Mouse (Mus musculus): Measurements from ENCODE around the gene Hdac9. TPM values are rescaled to one million over a fixed set of nuclear protein-coding genes. Genes with fewer than 3 reads are reported as not detected.

Gene Hdac9
- polyA plus RNA-seq, 1 experiment from 2014 or later = 4.6 TPM

DNA sequence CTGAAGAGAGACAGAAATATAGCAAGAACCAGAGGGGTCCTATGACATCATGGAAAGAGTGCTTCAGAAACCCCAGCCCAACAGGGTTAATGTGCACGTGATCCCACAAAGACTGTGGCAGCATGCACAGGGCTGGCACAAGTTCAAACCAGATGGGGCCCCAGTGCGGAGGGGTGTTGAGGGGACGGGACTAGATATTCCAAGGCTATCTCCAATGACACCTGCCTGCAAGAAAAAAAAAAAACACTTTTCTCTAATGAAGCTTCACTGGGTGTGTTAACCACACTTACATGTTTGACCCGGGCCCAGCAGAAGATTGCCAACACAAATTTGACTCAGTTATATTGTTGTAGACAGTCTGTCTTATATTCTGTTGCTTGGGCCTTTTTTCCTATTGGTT is 28.2 kb downstream of the Hdac9 start:
- Histone ChIP-seq H3K27me3 (ENCODE audit: control insufficient read depth, insufficient read depth, low read length) (no peaks in the 10 kb centered on the region), H3K4me1 (ENCODE audit: control insufficient read depth, insufficient read depth, low read length) (no peaks in the 10 kb centered on the region), H3K27ac (ENCODE audit: low read length) (no peak overlapping the region), H3K36me3 (ENCODE audit: control insufficient read depth, insufficient read depth, low read length) (no peaks in the 10 kb centered on the region), H3K4me3 (replicated peaks; ENCODE audit: low read length) (no peak overlapping the region), H3K9ac (ENCODE audit: low read length) (no peak overlapping the region), H3K9me3 (replicated peaks; ENCODE audit: control insufficient read depth, low read length) (no peaks in the 10 kb centered on the region), H3K4me2 (ENCODE audit: low read depth, low read length) (no peak overlapping the region)
- ATAC-seq (ENCODE audit: insufficient read depth, low FRiP score) = no peak
- WGBS = 85% methylated on average over 4 of the region's 4 CpGs

DNA sequence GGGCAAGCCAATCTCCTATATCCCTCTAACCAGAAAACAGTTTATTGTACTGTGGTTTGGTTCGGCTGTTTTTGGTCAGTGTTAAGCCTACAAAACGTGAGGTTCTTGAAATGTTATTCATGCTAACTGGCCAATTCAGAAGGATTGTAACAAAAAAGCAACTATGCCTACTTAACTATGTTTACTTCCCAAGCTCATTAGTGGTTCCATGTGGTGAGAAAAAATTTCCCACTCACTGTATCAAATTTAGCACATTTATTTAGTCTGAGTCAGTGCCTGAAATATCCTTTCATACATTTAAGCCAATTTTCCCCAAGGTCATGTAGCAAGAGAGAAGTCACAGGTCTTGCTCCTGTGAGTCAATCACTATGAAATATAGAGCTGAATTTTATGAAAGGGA is 42.0 kb downstream of the Hdac9 start:
- WGBS = 64% methylated on average over 2 of the region's 2 CpGs
- H3K27me3 ChIP-seq (ENCODE audit: control insufficient read depth, insufficient read depth, low read length) = no peaks in the 10 kb centered on the region
- ATAC-seq (ENCODE audit: insufficient read depth, low FRiP score) = no peak
- no peak overlapping the region for H3K4me2 ChIP-seq (ENCODE audit: low read depth, low read length)
- H3K36me3 ChIP-seq (ENCODE audit: control insufficient read depth, insufficient read depth, low read length) = no peaks in the 10 kb centered on the region
- H3K4me3 ChIP-seq (replicated peaks; ENCODE audit: low read length) = no peak overlapping the region
- H3K9ac ChIP-seq (ENCODE audit: low read length) = no peak overlapping the region
- no peaks in the 10 kb centered on the region for H3K4me1 ChIP-seq (ENCODE audit: control insufficient read depth, insufficient read depth, low read length)
- no peak overlapping the region for H3K27ac ChIP-seq (ENCODE audit: low read length)
- no peaks in the 10 kb centered on the region for H3K9me3 ChIP-seq (replicated peaks; ENCODE audit: control insufficient read depth, low read length)

DNA sequence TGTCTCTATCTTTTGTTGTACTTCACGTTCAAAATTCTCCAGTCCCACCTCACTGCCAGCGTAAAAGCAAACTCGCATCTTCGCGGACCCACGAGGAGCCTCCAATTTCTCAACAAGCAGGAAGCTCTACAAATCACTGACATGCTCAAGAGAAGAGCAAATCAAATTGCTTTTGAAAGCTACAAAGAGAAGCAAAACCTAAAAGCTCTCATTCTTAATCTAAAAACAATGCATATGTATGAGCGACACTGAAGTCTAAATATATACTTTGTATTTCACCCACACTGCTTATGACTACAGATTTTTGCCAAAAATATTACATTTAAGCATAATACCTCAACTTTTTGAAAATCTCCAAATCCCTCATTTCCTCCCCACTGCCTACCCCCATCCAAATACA is 45.9 kb downstream of the Hdac9 start:
- WGBS = 56% methylated on average over 7 of the region's 7 CpGs
- Histone ChIP-seq H3K4me3 (replicated peaks; ENCODE audit: low read length) (no peak overlapping the region), H3K4me2 (ENCODE audit: low read depth, low read length) (no peak overlapping the region), H3K27ac (ENCODE audit: low read length) (no peak overlapping the region), H3K4me1 (ENCODE audit: control insufficient read depth, insufficient read depth, low read length) (no peaks in the 10 kb centered on the region), H3K36me3 (ENCODE audit: control insufficient read depth, insufficient read depth, low read length) (no peaks in the 10 kb centered on the region), H3K9ac (ENCODE audit: low read length) (no peak overlapping the region), H3K9me3 (replicated peaks; ENCODE audit: control insufficient read depth, low read length) (no peaks in the 10 kb centered on the region), H3K27me3 (ENCODE audit: control insufficient read depth, insufficient read depth, low read length) (no peaks in the 10 kb centered on the region)
- ATAC-seq (ENCODE audit: insufficient read depth, low FRiP score) = no peak

DNA sequence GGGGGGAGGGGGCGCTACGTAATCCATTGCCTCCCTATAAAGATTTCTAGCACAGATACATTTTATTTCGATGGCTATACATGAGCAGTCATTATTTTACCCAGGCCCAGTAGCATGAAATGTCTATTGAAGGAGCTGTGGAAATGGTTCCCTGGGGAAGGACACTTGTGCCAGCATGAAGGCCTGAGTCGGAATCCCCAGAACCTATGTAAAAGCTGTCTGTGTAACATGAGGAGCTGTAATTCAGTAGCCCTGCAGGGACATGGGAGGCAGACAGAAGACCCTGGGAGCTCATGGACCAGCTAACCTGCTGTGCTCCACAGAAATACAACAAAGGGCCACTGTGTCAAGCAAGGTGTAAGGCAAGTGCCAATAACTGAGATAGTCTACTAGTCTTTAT is 75.7 kb downstream of the Hdac9 start:
- Histone ChIP-seq H3K4me3 (replicated peaks; ENCODE audit: low read length) (no peak overlapping the region), H3K9me3 (replicated peaks; ENCODE audit: control insufficient read depth, low read length) (no peaks in the 10 kb centered on the region), H3K9ac (ENCODE audit: low read length) (no peak overlapping the region), H3K4me1 (ENCODE audit: control insufficient read depth, insufficient read depth, low read length) (no peaks in the 10 kb centered on the region), H3K36me3 (ENCODE audit: control insufficient read depth, insufficient read depth, low read length) (no peaks in the 10 kb centered on the region), H3K27ac (ENCODE audit: low read length) (no peak overlapping the region), H3K27me3 (ENCODE audit: control insufficient read depth, insufficient read depth, low read length) (no peaks in the 10 kb centered on the region), H3K4me2 (ENCODE audit: low read depth, low read length) (no peak overlapping the region)
- 93% methylated on average over 4 of the region's 4 CpGs for WGBS
- ATAC-seq (ENCODE audit: insufficient read depth, low FRiP score) = no peak

DNA sequence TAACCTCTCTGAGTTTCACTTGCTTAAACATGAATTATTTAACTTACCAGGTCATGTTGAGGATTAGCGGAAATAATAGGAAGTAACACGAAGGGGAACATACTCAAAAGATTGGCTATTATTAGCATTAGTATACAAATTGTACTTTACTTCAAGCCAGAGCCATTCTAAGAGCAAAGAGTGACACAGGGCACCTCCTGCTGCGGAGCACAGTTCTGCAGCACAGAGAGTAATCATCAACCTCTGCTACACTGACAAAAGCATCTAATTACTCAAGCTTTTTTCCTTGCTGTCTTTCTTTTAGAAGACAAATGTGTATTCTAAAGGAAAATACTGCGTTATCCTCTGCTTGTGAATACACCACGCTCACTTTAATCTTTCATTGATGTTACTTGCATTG is 79.6 kb downstream of the Hdac9 start:
- WGBS = 41% methylated on average over 5 of the region's 5 CpGs
- H3K27ac ChIP-seq (ENCODE audit: low read length) = no peak overlapping the region
- no peak overlapping the region for H3K4me2 ChIP-seq (ENCODE audit: low read depth, low read length)
- no peak for ATAC-seq (ENCODE audit: insufficient read depth, low FRiP score)
- no peaks in the 10 kb centered on the region for H3K27me3 ChIP-seq (ENCODE audit: control insufficient read depth, insufficient read depth, low read length)
- H3K9ac ChIP-seq (ENCODE audit: low read length) = no peak overlapping the region
- H3K4me1 ChIP-seq (ENCODE audit: control insufficient read depth, insufficient read depth, low read length) = no peaks in the 10 kb centered on the region
- H3K9me3 ChIP-seq (replicated peaks; ENCODE audit: control insufficient read depth, low read length) = no peaks in the 10 kb centered on the region
- no peak overlapping the region for H3K4me3 ChIP-seq (replicated peaks; ENCODE audit: low read length)
- H3K36me3 ChIP-seq (ENCODE audit: control insufficient read depth, insufficient read depth, low read length) = no peaks in the 10 kb centered on the region

DNA sequence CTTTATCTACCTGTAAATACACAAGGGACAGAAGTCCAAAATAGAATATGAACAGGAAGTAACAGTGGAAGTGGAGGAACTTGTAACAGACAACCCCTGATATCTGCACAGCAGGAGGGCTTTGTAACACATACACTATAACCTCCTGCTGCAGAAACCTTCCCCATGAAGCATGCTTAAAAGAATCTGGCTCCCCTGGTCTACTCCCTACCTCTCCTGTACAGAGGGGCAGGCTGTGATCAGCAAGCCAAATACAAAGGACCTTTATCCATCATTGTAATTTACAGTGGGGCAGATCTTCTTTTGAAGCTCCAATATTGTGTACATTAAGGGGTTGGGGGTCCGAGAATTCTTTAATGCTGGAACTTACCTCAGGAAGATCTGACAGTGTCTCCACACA is 80.0 kb downstream of the Hdac9 start:
- no peak for ATAC-seq (ENCODE audit: insufficient read depth, low FRiP score)
- no peaks in the 10 kb centered on the region for H3K36me3 ChIP-seq (ENCODE audit: control insufficient read depth, insufficient read depth, low read length)
- no peak overlapping the region for H3K27ac ChIP-seq (ENCODE audit: low read length)
- H3K4me2 ChIP-seq (ENCODE audit: low read depth, low read length) = no peak overlapping the region
- no peaks in the 10 kb centered on the region for H3K9me3 ChIP-seq (replicated peaks; ENCODE audit: control insufficient read depth, low read length)
- 30% methylated on average over 1 of the region's 1 CpGs for WGBS
- no peak overlapping the region for H3K9ac ChIP-seq (ENCODE audit: low read length)
- no peaks in the 10 kb centered on the region for H3K27me3 ChIP-seq (ENCODE audit: control insufficient read depth, insufficient read depth, low read length)
- H3K4me3 ChIP-seq (replicated peaks; ENCODE audit: low read length) = no peak overlapping the region
- no peaks in the 10 kb centered on the region for H3K4me1 ChIP-seq (ENCODE audit: control insufficient read depth, insufficient read depth, low read length)

DNA sequence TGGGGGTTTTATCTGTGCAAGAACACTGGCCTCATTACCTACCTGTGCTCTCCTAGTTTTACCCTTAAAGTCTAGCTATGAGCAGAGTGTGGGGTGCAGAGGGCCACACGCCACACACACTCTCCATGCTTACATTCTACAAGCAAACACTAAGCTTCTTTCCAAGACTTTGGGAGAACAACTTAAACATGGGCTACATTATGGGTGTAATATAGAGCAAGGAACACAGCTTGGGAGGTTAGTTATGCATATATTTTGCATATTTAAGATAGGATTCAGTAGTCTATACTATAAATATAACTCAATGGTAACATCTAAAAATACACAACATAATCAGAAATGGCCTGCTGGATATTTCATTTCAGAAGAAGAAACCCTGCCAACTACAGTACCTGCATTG is 80.8 kb downstream of the Hdac9 start:
- no peaks in the 10 kb centered on the region for H3K9me3 ChIP-seq (replicated peaks; ENCODE audit: control insufficient read depth, low read length)
- no peaks in the 10 kb centered on the region for H3K27me3 ChIP-seq (ENCODE audit: control insufficient read depth, insufficient read depth, low read length)
- no peak overlapping the region for H3K9ac ChIP-seq (ENCODE audit: low read length)
- WGBS = 76% methylated on average over 1 of the region's 1 CpGs
- H3K4me1 ChIP-seq (ENCODE audit: control insufficient read depth, insufficient read depth, low read length) = no peaks in the 10 kb centered on the region
- no peaks in the 10 kb centered on the region for H3K36me3 ChIP-seq (ENCODE audit: control insufficient read depth, insufficient read depth, low read length)
- no peak overlapping the region for H3K27ac ChIP-seq (ENCODE audit: low read length)
- ATAC-seq (ENCODE audit: insufficient read depth, low FRiP score) = no peak
- H3K4me2 ChIP-seq (ENCODE audit: low read depth, low read length) = no peak overlapping the region
- no peak overlapping the region for H3K4me3 ChIP-seq (replicated peaks; ENCODE audit: low read length)

DNA sequence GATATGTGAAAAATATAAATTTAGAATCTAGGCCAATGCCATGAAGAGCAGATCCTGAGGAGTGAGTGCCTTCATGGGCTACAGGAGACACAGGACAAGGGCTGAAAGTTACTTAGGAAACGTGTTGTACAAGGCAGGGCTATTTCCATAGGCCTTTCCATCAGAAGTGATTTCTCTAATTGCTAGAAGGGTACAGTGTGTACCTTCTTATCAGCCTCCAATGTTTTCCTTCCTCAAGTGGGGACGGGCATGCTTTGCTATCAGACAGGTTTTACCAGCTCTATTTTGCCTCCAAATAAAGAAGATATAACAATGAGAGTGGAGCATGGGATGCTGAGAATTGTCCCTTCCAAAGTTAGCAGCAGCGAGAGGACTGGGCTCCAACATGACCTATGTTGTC is 81.4 kb downstream of the Hdac9 start:
- no peak overlapping the region for H3K9ac ChIP-seq (ENCODE audit: low read length)
- H3K4me3 ChIP-seq (replicated peaks; ENCODE audit: low read length) = no peak overlapping the region
- H3K4me1 ChIP-seq (ENCODE audit: control insufficient read depth, insufficient read depth, low read length) = no peaks in the 10 kb centered on the region
- H3K36me3 ChIP-seq (ENCODE audit: control insufficient read depth, insufficient read depth, low read length) = no peaks in the 10 kb centered on the region
- H3K27me3 ChIP-seq (ENCODE audit: control insufficient read depth, insufficient read depth, low read length) = no peaks in the 10 kb centered on the region
- no peak overlapping the region for H3K4me2 ChIP-seq (ENCODE audit: low read depth, low read length)
- no peaks in the 10 kb centered on the region for H3K9me3 ChIP-seq (replicated peaks; ENCODE audit: control insufficient read depth, low read length)
- no peak overlapping the region for H3K27ac ChIP-seq (ENCODE audit: low read length)
- ATAC-seq (ENCODE audit: insufficient read depth, low FRiP score) = no peak
- WGBS = 66% methylated on average over 3 of the region's 3 CpGs

DNA sequence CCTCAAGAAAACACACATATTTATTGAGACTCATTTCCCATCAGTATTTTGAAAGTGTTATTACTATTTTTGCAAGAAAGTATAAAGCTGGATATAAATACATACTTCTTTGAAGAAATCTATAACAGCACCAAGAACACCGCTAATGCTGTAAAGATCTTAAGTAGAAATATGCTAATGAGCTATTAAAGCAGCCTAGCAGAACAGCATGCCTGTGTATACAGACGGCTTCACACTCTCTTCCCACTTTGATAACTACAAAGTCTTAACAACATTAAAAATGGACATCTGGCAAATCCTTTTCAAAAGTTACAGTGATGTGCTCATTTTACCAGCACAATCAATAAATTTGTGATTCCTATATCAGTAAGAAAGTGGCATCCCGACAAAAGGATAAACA is 88.2 kb downstream of the Hdac9 start:
- Histone ChIP-seq H3K9me3 (replicated peaks; ENCODE audit: control insufficient read depth, low read length) (no peaks in the 10 kb centered on the region), H3K4me2 (ENCODE audit: low read depth, low read length) (no peak overlapping the region), H3K9ac (ENCODE audit: low read length) (no peak overlapping the region), H3K4me3 (replicated peaks; ENCODE audit: low read length) (no peak overlapping the region), H3K27me3 (ENCODE audit: control insufficient read depth, insufficient read depth, low read length) (no peaks in the 10 kb centered on the region), H3K36me3 (ENCODE audit: control insufficient read depth, insufficient read depth, low read length) (no peaks in the 10 kb centered on the region), H3K27ac (ENCODE audit: low read length) (no peak overlapping the region), H3K4me1 (ENCODE audit: control insufficient read depth, insufficient read depth, low read length) (no peaks in the 10 kb centered on the region)
- no peak for ATAC-seq (ENCODE audit: insufficient read depth, low FRiP score)
- 74% methylated on average over 3 of the region's 3 CpGs for whole genome bisulfite sequencing

DNA sequence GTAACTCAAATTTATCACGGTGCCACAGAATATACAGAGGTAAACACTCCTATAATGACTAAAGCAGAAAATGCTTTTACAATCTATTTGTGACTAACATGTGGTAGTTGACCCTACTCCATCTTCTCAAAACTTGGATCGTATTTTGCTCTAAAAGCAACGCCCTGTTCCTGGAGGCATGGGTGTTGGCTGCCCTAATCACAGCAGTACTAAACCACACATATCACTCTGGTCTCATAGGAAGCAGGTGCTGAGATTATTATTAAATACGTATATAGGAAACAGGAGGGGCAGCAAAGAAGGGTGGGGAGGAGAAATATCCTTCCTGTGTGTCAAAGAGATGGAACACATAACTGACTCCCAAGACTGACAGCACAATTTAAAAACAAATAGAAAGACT is 90.0 kb downstream of the Hdac9 start:
- no peak for ATAC-seq (ENCODE audit: insufficient read depth, low FRiP score)
- Histone ChIP-seq H3K4me2 (ENCODE audit: low read depth, low read length) (no peak overlapping the region), H3K9ac (ENCODE audit: low read length) (no peak overlapping the region), H3K27me3 (ENCODE audit: control insufficient read depth, insufficient read depth, low read length) (no peaks in the 10 kb centered on the region), H3K9me3 (replicated peaks; ENCODE audit: control insufficient read depth, low read length) (no peaks in the 10 kb centered on the region), H3K4me3 (replicated peaks; ENCODE audit: low read length) (no peak overlapping the region), H3K36me3 (ENCODE audit: control insufficient read depth, insufficient read depth, low read length) (no peaks in the 10 kb centered on the region), H3K27ac (ENCODE audit: low read length) (no peak overlapping the region), H3K4me1 (ENCODE audit: control insufficient read depth, insufficient read depth, low read length) (no peaks in the 10 kb centered on the region)
- 77% methylated on average over 4 of the region's 4 CpGs for WGBS
